Mouse (Mus musculus) lung, embryonic 16.5 days (tissue): Measurements from ENCODE around the gene Notch1. TPM values are rescaled to one million over a fixed set of nuclear protein-coding genes. Genes with fewer than 3 reads are reported as not detected.

Experiments
- ATAC-seq: fragments of 200-750 bp; cut with Nextera tagmentation; 2 replicates; pipeline ENCODE4 v1.8.0; 2017; ENCODE audit warnings: low read depth, mild to moderate bottlenecking, moderate library complexity
- H3K27ac ChIP-seq: fragments of 300-500 bp; sonication (generic); 2 replicates; pipeline ENCODE4 v1.5.1; 2014; ENCODE audit warnings: mild to moderate bottlenecking, control low read depth, low read length
- H3K27me3 ChIP-seq: fragments of 300-500 bp; sonication (generic); 2 replicates; pipeline ENCODE4 v1.6.1; 2014; ENCODE audit warnings: low read depth, low read length, mixed read lengths; ENCODE audit not compliant: control insufficient read depth, insufficient read depth
- H3K36me3 ChIP-seq: fragments of 300-500 bp; sonication (generic); 2 replicates; pipeline ENCODE4 v1.6.1; 2014; ENCODE audit warnings: low read length; ENCODE audit not compliant: control insufficient read depth, insufficient read depth
- H3K4me1 ChIP-seq: fragments of 300-500 bp; sonication (generic); replicated peaks from 2 replicates; pipeline ENCODE4 v1.6.1; 2014; ENCODE audit warnings: low read length, mixed read lengths; ENCODE audit not compliant: control insufficient read depth, insufficient read depth
- H3K4me2 ChIP-seq: fragments of 300-500 bp; sonication (generic); 2 replicates; pipeline ENCODE4 v1.6.1; 2014; ENCODE audit warnings: low read depth, low read length, control low read depth
- H3K4me3 ChIP-seq: fragments of 300-500 bp; sonication (generic); 2 replicates; pipeline ENCODE4 v1.5.1; 2014; ENCODE audit warnings: mild to moderate bottlenecking, low read length, control low read depth
- H3K9ac ChIP-seq: fragments of 300-500 bp; sonication (generic); 2 replicates; pipeline ENCODE4 v1.6.1; 2014; ENCODE audit warnings: low read length, control low read depth
- H3K9me3 ChIP-seq: fragments of 300-500 bp; sonication (generic); 2 replicates; pipeline ENCODE4 v1.6.1; 2016; ENCODE audit warnings: low read length; ENCODE audit not compliant: control insufficient read depth
- WGBS: fragments of 180-500 bp; shearing (Covaris S2); extraction: QIAGEN DNeasy Blood & Tissue Kit; methylation state at CpG from one replicate; pipeline ENCODE4 v1.1.7; 2014; 5-methylcytosine and 5-hydroxymethylcytosine counted together
- polyA plus RNA-seq: library from polyadenylated mRNA; unstranded; fragments of >200 nt; fragmentation: Nextera tagmentation; extraction: Ambion mirVana; gene quantifications from 2 replicates; pipeline ENCODE4 v1.2.1, GENCODE M21; 2015

Notch1 gene
- polyA plus RNA-seq, 1 experiment from 2014 or later: 20.5 TPM

GRCm38 (mm10) chr2:26550777-26551176, 34.3 kb upstream of the Notch1 start:
- Histone ChIP-seq H3K9me3 (no peaks in the 10 kb centered on the region), H3K27ac (no peak overlapping the region; the same call in 1 of the 2 replicates), H3K4me1 (peaks cover 20% of the 10 kb centered on the region), H3K27me3 (no peaks in the 10 kb centered on the region), H3K4me2 (no peak overlapping the region), H3K36me3 (no peaks in the 10 kb centered on the region), H3K9ac (no peak overlapping the region), H3K4me3 (no peak overlapping the region)
- WGBS: 42% methylated on average over 3 of the region's 3 CpGs
- ATAC-seq: no peak

GRCm38 (mm10) chr2:26550205-26550604, 33.7 kb upstream of the Notch1 start:
- ATAC-seq: peak; percentile 32
- no peaks in the 10 kb centered on the region for H3K36me3 ChIP-seq
- H3K27ac ChIP-seq: peak overlapping the region; percentile 53
- peaks cover 20% of the 10 kb centered on the region for H3K4me1 ChIP-seq
- WGBS: 35% methylated on average over 3 of the region's 3 CpGs
- H3K9me3 ChIP-seq: no peaks in the 10 kb centered on the region
- H3K4me3 ChIP-seq: no peak overlapping the region
- H3K4me2 ChIP-seq: no peak overlapping the region
- H3K27me3 ChIP-seq: no peaks in the 10 kb centered on the region
- H3K9ac ChIP-seq: no peak overlapping the region

GRCm38 (mm10) chr2:26549801-26550200, 33.3 kb upstream of the Notch1 start:
- no peak overlapping the region for H3K4me3 ChIP-seq
- ATAC-seq: 0 out of 2 replicates have a peak, but pooled peaks have one; percentile 16

GRCm38 (mm10) chr2:26547481-26547880, 31.0 kb upstream of the Notch1 start:
- ATAC-seq: peak; percentile 42; the same call in 1 of the 2 replicates
- no peaks in the 10 kb centered on the region for H3K36me3 ChIP-seq
- no peak overlapping the region for H3K27ac ChIP-seq
- no peak overlapping the region for H3K9ac ChIP-seq
- WGBS: 27% methylated on average over 2 of the region's 2 CpGs
- H3K4me1 ChIP-seq: peaks cover 35% of the 10 kb centered on the region
- H3K4me3 ChIP-seq: no peak overlapping the region
- no peak overlapping the region for H3K4me2 ChIP-seq
- no peaks in the 10 kb centered on the region for H3K9me3 ChIP-seq
- H3K27me3 ChIP-seq: no peaks in the 10 kb centered on the region

More at GRCm38 (mm10) chr2:26549801-26550200, 33.3 kb upstream of the Notch1 start:
- Histone ChIP-seq H3K36me3 (no peaks in the 10 kb centered on the region), H3K9ac (peak overlapping the region; percentile 18; the same call in 1 of the 2 replicates), H3K27me3 (no peaks in the 10 kb centered on the region), H3K4me1 (peaks cover 20% of the 10 kb centered on the region), H3K9me3 (no peaks in the 10 kb centered on the region), H3K4me2 (no peak overlapping the region), H3K27ac (peak overlapping the region; percentile 53)
- 44% methylated on average over 10 of the region's 10 CpGs for WGBS

- Histone ChIP-seq H3K9ac (no peak overlapping the region), H3K4me1 (peaks cover 27% of the 10 kb centered on the region), H3K27ac (no peak overlapping the region), H3K4me3 (no peak overlapping the region), H3K27me3 (no peaks in the 10 kb centered on the region), H3K9me3 (no peaks in the 10 kb centered on the region), H3K4me2 (no peak overlapping the region), H3K36me3 (no peaks in the 10 kb centered on the region)
- 36% methylated on average over 3 of the region's 3 CpGs for WGBS
- ATAC-seq: 0 out of 2 replicates have a peak, but pooled peaks have one; percentile 8
Measured at GRCm38 (mm10) chr2:26544265-26544664, 27.8 kb upstream of the Notch1 start.

- H3K27me3 ChIP-seq: no peaks in the 10 kb centered on the region
- 75% methylated on average over 8 of the region's 8 CpGs for WGBS
- peaks cover 27% of the 10 kb centered on the region for H3K4me1 ChIP-seq
- H3K36me3 ChIP-seq: no peaks in the 10 kb centered on the region
- no peak overlapping the region for H3K4me2 ChIP-seq
- no peak overlapping the region for H3K27ac ChIP-seq
- H3K9me3 ChIP-seq: no peaks in the 10 kb centered on the region
- H3K9ac ChIP-seq: no peak overlapping the region
- no peak overlapping the region for H3K4me3 ChIP-seq
- no peak for ATAC-seq
Measured at GRCm38 (mm10) chr2:26543768-26544167, 27.3 kb upstream of the Notch1 start.

GRCm38 (mm10) chr2:26543155-26543554, 26.7 kb upstream of the Notch1 start:
- no peaks in the 10 kb centered on the region for H3K27me3 ChIP-seq
- H3K27ac ChIP-seq: no peak overlapping the region
- H3K4me2 ChIP-seq: no peak overlapping the region
- ATAC-seq: no peak
- H3K36me3 ChIP-seq: no peaks in the 10 kb centered on the region
- H3K9ac ChIP-seq: no peak overlapping the region
- H3K4me3 ChIP-seq: no peak overlapping the region
- WGBS: 63% methylated on average over 4 of the region's 4 CpGs
- H3K9me3 ChIP-seq: no peaks in the 10 kb centered on the region
- H3K4me1 ChIP-seq: peaks cover 27% of the 10 kb centered on the region

GRCm38 (mm10) chr2:26541258-26541910, 24.9 kb upstream of the Notch1 start:
- no peak overlapping the region for H3K4me2 ChIP-seq
- H3K9ac ChIP-seq: peak overlapping the region; percentile 40; the same call in 1 of the 2 replicates
- WGBS: 28% methylated on average over 9 of the region's 9 CpGs
- no peaks in the 10 kb centered on the region for H3K9me3 ChIP-seq
- no peaks in the 10 kb centered on the region for H3K27me3 ChIP-seq
- no peaks in the 10 kb centered on the region for H3K36me3 ChIP-seq
- H3K4me3 ChIP-seq: no peak overlapping the region
- peak overlapping the region; percentile 60 for H3K27ac ChIP-seq
- ATAC-seq: peak; percentile 15; the same call in 1 of the 2 replicates
- peaks cover 27% of the 10 kb centered on the region for H3K4me1 ChIP-seq

GRCm38 (mm10) chr2:26540721-26541120, 24.3 kb upstream of the Notch1 start:
- Histone ChIP-seq H3K4me2 (no peak overlapping the region), H3K27ac (peak overlapping the region; percentile 60), H3K4me1 (peaks cover 27% of the 10 kb centered on the region), H3K4me3 (no peak overlapping the region), H3K27me3 (no peaks in the 10 kb centered on the region), H3K9ac (no peak overlapping the region), H3K9me3 (no peaks in the 10 kb centered on the region), H3K36me3 (no peaks in the 10 kb centered on the region)
- peak; percentile 53 for ATAC-seq
- WGBS: 32% methylated on average over 7 of the region's 7 CpGs
